Mouse (Mus musculus): ENCODE results near the gene Aspm. TPM values are rescaled to one million over a fixed set of nuclear protein-coding genes. Genes with fewer than 3 reads are reported as not detected.

The Aspm gene
- total and polyA plus RNA-seq, 3 experiments = 5.4 to 107 (median 63.2) TPM

- no peak for DNase-seq (ENCODE audit: low spot score)
- no peak for ATAC-seq (ENCODE audit: extremely low read depth, insufficient number of reproducible peaks, low FRiP score, poor library complexity, severe bottlenecking)
- Histone ChIP-seq H3K36me3 (replicated peaks) (peaks cover 45% of the 10 kb centered on the region), H3K9me3 (replicated peaks) (no peaks in the 10 kb centered on the region), H3K4me1 (ENCODE audit: insufficient read depth, low read depth, low read length) (no peaks in the 10 kb centered on the region), H3K27me3 (ENCODE audit: insufficient read depth, low read length) (no peaks in the 10 kb centered on the region), H3K4me3 (ENCODE audit: low read depth, low read length) (no peak overlapping the region)
- no peak for TF ChIP-seq POLR2AphosphoS5 (IDR thresholded peaks at IDR 0.05; ENCODE audit: insufficient replicate concordance, low read depth, low read length)
- TF ChIP-seq GATA2 (IDR thresholded peaks at IDR 0.05; ENCODE audit: borderline replicate concordance, low read depth, low read length) = no peak
- TF ChIP-seq GATA1 (IDR thresholded peaks at IDR 0.05; ENCODE audit: borderline replicate concordance, low read length) = no peak
- TF ChIP-seq TAL1 (conservative IDR thresholded peaks at IDR 0.05; ENCODE audit: low read depth, low read length) = no peak
- TF ChIP-seq CTCF (IDR thresholded peaks at IDR 0.05; ENCODE audit: low read depth, low read length) = no peak
These were observed 40.8 kb downstream of the Aspm start for GRCm38 (mm10) chr1:139495408-139495807.

DNA sequence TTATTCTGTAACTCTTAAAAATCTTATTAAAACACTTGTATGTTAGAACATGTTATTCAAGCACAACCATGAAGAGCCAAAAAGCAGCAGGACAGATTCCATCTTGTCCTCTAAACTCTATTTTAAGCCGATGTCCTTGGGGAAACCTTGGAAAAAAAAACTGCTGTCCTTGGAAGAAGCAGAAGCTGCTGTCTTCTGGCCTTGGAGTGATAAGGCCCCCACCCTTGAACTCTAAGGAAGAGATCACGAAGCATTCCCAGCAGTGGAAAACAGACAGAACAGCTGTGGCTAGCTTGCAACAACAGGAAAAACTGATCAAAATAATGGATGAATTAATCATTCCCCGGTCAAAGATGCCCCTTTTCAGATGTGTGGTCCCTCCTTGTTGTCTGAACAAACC, 41.6 kb downstream of the Aspm start:
- TF ChIP-seq POLR2AphosphoS5 (IDR thresholded peaks at IDR 0.05; ENCODE audit: insufficient replicate concordance, low read depth, low read length) (no peak), GATA2 (IDR thresholded peaks at IDR 0.05; ENCODE audit: borderline replicate concordance, low read depth, low read length) (no peak), TAL1 (conservative IDR thresholded peaks at IDR 0.05; ENCODE audit: low read depth, low read length) (no peak), CTCF (IDR thresholded peaks at IDR 0.05; ENCODE audit: low read depth, low read length) (no peak), GATA1 (IDR thresholded peaks at IDR 0.05; ENCODE audit: borderline replicate concordance, low read length) (no peak)
- H3K4me1 ChIP-seq (ENCODE audit: insufficient read depth, low read depth, low read length) = no peaks in the 10 kb centered on the region
- ATAC-seq (ENCODE audit: extremely low read depth, insufficient number of reproducible peaks, low FRiP score, poor library complexity, severe bottlenecking) = no peak
- H3K27me3 ChIP-seq (ENCODE audit: insufficient read depth, low read length) = no peaks in the 10 kb centered on the region
- DNase-seq (ENCODE audit: low spot score) = no peak
- H3K9me3 ChIP-seq (replicated peaks) = no peaks in the 10 kb centered on the region
- no peak overlapping the region for H3K4me3 ChIP-seq (ENCODE audit: low read depth, low read length)
- peaks cover 37% of the 10 kb centered on the region for H3K36me3 ChIP-seq (replicated peaks)

GRCm38 (mm10) chr1:139499751-139500150, 45.2 kb downstream of the Aspm start:
- Histone ChIP-seq H3K9me3 (replicated peaks) (no peaks in the 10 kb centered on the region), H3K36me3 (replicated peaks) (peaks cover 6% of the 10 kb centered on the region), H3K4me1 (ENCODE audit: insufficient read depth, low read depth, low read length) (no peaks in the 10 kb centered on the region), H3K27me3 (ENCODE audit: insufficient read depth, low read length) (no peaks in the 10 kb centered on the region), H3K4me3 (ENCODE audit: low read depth, low read length) (no peak overlapping the region)
- TF ChIP-seq POLR2AphosphoS5 (IDR thresholded peaks at IDR 0.05; ENCODE audit: insufficient replicate concordance, low read depth, low read length) = no peak
- TF ChIP-seq GATA1 (IDR thresholded peaks at IDR 0.05; ENCODE audit: borderline replicate concordance, low read length) = no peak
- no peak for TF ChIP-seq TAL1 (conservative IDR thresholded peaks at IDR 0.05; ENCODE audit: low read depth, low read length)
- no peak for TF ChIP-seq GATA2 (IDR thresholded peaks at IDR 0.05; ENCODE audit: borderline replicate concordance, low read depth, low read length)
- no peak for TF ChIP-seq CTCF (IDR thresholded peaks at IDR 0.05; ENCODE audit: low read depth, low read length)
- DNase-seq (ENCODE audit: low spot score) = no peak
- ATAC-seq (ENCODE audit: extremely low read depth, insufficient number of reproducible peaks, low FRiP score, poor library complexity, severe bottlenecking) = no peak

- Histone ChIP-seq H3K9me3 (replicated peaks) (no peaks in the 10 kb centered on the region), H3K4me1 (ENCODE audit: insufficient read depth, low read depth, low read length) (no peaks in the 10 kb centered on the region), H3K36me3 (replicated peaks) (no peaks in the 10 kb centered on the region), H3K27me3 (ENCODE audit: insufficient read depth, low read length) (no peaks in the 10 kb centered on the region), H3K4me3 (ENCODE audit: low read depth, low read length) (no peak within 1 kb of the TSS)
- TF ChIP-seq TAL1 (conservative IDR thresholded peaks at IDR 0.05; ENCODE audit: low read depth, low read length) = no peak
- TF ChIP-seq POLR2AphosphoS5 (IDR thresholded peaks at IDR 0.05; ENCODE audit: insufficient replicate concordance, low read depth, low read length) = no peak
- TF ChIP-seq GATA2 (IDR thresholded peaks at IDR 0.05; ENCODE audit: borderline replicate concordance, low read depth, low read length) = no peak
- no peak for TF ChIP-seq CTCF (IDR thresholded peaks at IDR 0.05; ENCODE audit: low read depth, low read length)
- TF ChIP-seq GATA1 (IDR thresholded peaks at IDR 0.05; ENCODE audit: borderline replicate concordance, low read length) = no peak
- DNase-seq (ENCODE audit: low spot score) (no peak), ATAC-seq (ENCODE audit: extremely low read depth, insufficient number of reproducible peaks, low FRiP score, poor library complexity, severe bottlenecking) (no peak)
These were observed 46.7 kb downstream of the Aspm start, which contains the start of gene F13b for GRCm38 (mm10) chr1:139501258-139501752. Gene F13b (plus strand): TSS chr1:139501702.

DNA sequence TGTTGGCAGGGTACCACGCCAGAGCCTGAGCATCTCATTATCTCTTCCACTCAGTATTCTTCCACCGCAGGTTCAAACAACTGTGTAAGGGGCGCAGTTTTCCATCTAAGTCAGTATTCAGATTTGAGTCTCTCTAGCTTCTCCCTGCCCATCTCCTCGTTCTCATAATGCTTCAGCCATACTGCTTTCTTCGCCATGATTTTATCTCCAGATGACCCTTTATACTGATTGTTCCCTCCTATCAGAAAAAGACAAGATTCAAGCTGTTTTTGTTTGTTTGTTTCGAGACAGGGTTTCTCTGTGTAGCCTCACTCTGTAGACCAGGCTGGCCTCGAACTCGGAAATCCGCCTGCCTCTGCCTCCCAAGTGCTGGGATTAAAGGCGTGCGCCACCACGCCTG, 60.0 kb downstream of the Aspm start:
- TF ChIP-seq POLR2AphosphoS5 (IDR thresholded peaks at IDR 0.05; ENCODE audit: insufficient replicate concordance, low read depth, low read length) (no peak), CTCF (IDR thresholded peaks at IDR 0.05; ENCODE audit: low read depth, low read length) (no peak), GATA1 (IDR thresholded peaks at IDR 0.05; ENCODE audit: borderline replicate concordance, low read length) (no peak), GATA2 (IDR thresholded peaks at IDR 0.05; ENCODE audit: borderline replicate concordance, low read depth, low read length) (no peak), TAL1 (conservative IDR thresholded peaks at IDR 0.05; ENCODE audit: low read depth, low read length) (no peak)
- Histone ChIP-seq H3K4me1 (ENCODE audit: insufficient read depth, low read depth, low read length) (no peaks in the 10 kb centered on the region), H3K36me3 (replicated peaks) (no peaks in the 10 kb centered on the region), H3K27me3 (ENCODE audit: insufficient read depth, low read length) (no peaks in the 10 kb centered on the region), H3K4me3 (ENCODE audit: low read depth, low read length) (no peak overlapping the region), H3K9me3 (replicated peaks) (no peaks in the 10 kb centered on the region)
- DNase-seq (ENCODE audit: low spot score) = no peak
- ATAC-seq (ENCODE audit: extremely low read depth, insufficient number of reproducible peaks, low FRiP score, poor library complexity, severe bottlenecking) = no peak

Other genes with a start within 250 kb of the Aspm start
- not detected in 2 replicates for gene Crb1, start 77.7 kb upstream of the Aspm start, total RNA-seq (2014; fragmentation: Nextera tagmentation)
- 0.23 and 0.44 TPM in 2 replicates for gene Crb1, start 77.7 kb upstream of the Aspm start, total RNA-seq (2017)
- not detected in 2 replicates for gene Crb1, start 77.7 kb upstream of the Aspm start, polyA plus RNA-seq (2012)
- gene Zbtb41, start 32.5 kb upstream of the Aspm start, total RNA-seq (2014; fragmentation: Nextera tagmentation) = 28.6 and 29.3 TPM in 2 replicates
- gene Zbtb41, start 32.5 kb upstream of the Aspm start, total RNA-seq (2017) = 24.4 and 29.4 TPM in 2 replicates
- gene Zbtb41, start 32.5 kb upstream of the Aspm start, polyA plus RNA-seq (2012) = 0.56 and 0.76 TPM in 2 replicates
- gene F13b, start 46.9 kb downstream of the Aspm start, total RNA-seq (2014; fragmentation: Nextera tagmentation) = not detected in 2 replicates
- 0.12 TPM in 1 of 2 replicates, not detected in the other for gene F13b, start 46.9 kb downstream of the Aspm start, total RNA-seq (2017)
- gene F13b, start 46.9 kb downstream of the Aspm start, polyA plus RNA-seq (2012) = not detected in 2 replicates
- not detected in 2 replicates for gene Cfhr1, start 105.5 kb downstream of the Aspm start, total RNA-seq (2014; fragmentation: Nextera tagmentation)
- 0.33 TPM in 1 of 2 replicates, not detected in the other for gene Cfhr1, start 105.5 kb downstream of the Aspm start, total RNA-seq (2017)
- not detected in 2 replicates for gene Cfhr1, start 105.5 kb downstream of the Aspm start, polyA plus RNA-seq (2012)

Data from G1E (cell line).